Mouse (Mus musculus) forebrain, embryonic 16.5 days (tissue): ENCODE results near the gene Slx4. TPM values are rescaled to one million over a fixed set of nuclear protein-coding genes. Genes with fewer than 3 reads are reported as not detected.

Experiments used
- ATAC-seq: fragments of 200-750 bp; cut with Nextera tagmentation; 2 replicates; pipeline ENCODE4 v1.8.0; 2017; ENCODE audit warnings: mild to moderate bottlenecking, moderate library complexity
- H3K27ac ChIP-seq: fragments of 300-500 bp; sonication (generic); 2 replicates; pipeline ENCODE4 v1.5.1; 2014; ENCODE audit warnings: low read length, control low read depth
- H3K27me3 ChIP-seq: fragments of 300-500 bp; sonication (generic); replicated peaks from 2 replicates; pipeline ENCODE4 v1.6.1; 2014; ENCODE audit warnings: low read length; ENCODE audit not compliant: control insufficient read depth, insufficient read depth
- H3K36me3 ChIP-seq: fragments of 300-500 bp; sonication (generic); 2 replicates; pipeline ENCODE4 v1.6.1; 2014; ENCODE audit not compliant: control insufficient read depth, insufficient read depth
- H3K4me1 ChIP-seq: fragments of 300-500 bp; sonication (generic); replicated peaks from 2 replicates; pipeline ENCODE4 v1.6.1; 2014; ENCODE audit warnings: low read length; ENCODE audit not compliant: control insufficient read depth, insufficient read depth
- H3K4me2 ChIP-seq: fragments of 300-500 bp; sonication (generic); 2 replicates; pipeline ENCODE4 v1.6.1; 2014; ENCODE audit warnings: mild to moderate bottlenecking, low read length, control low read depth
- H3K4me3 ChIP-seq: fragments of 300-500 bp; sonication (generic); replicated peaks from 2 replicates; pipeline ENCODE4 v1.5.1; 2014; ENCODE audit warnings: mild to moderate bottlenecking, low read length, control low read depth
- H3K9ac ChIP-seq: fragments of 300-500 bp; sonication (generic); replicated peaks from 2 replicates; pipeline ENCODE4 v1.6.1; 2014; ENCODE audit warnings: low read depth, low read length, control low read depth
- H3K9me3 ChIP-seq: fragments of 300-500 bp; sonication (generic); 2 replicates; pipeline ENCODE4 v1.6.1; 2016; ENCODE audit warnings: low read length; ENCODE audit not compliant: control insufficient read depth
- WGBS: fragments of 180-500 bp; shearing (Covaris S2); extraction: QIAGEN DNeasy Blood & Tissue Kit; methylation state at CpG from one replicate; pipeline ENCODE4 v1.1.7; 2014; 5-methylcytosine and 5-hydroxymethylcytosine counted together
- polyA plus RNA-seq: library from polyadenylated mRNA; unstranded; fragments of >200 nt; fragmentation: Nextera tagmentation; extraction: Ambion mirVana; gene quantifications from 2 replicates; pipeline ENCODE4 v1.2.1, GENCODE M21; 2015

The Slx4 gene
- 28.1 and 29.2 TPM in 2 replicates for polyA plus RNA-seq

DNA sequence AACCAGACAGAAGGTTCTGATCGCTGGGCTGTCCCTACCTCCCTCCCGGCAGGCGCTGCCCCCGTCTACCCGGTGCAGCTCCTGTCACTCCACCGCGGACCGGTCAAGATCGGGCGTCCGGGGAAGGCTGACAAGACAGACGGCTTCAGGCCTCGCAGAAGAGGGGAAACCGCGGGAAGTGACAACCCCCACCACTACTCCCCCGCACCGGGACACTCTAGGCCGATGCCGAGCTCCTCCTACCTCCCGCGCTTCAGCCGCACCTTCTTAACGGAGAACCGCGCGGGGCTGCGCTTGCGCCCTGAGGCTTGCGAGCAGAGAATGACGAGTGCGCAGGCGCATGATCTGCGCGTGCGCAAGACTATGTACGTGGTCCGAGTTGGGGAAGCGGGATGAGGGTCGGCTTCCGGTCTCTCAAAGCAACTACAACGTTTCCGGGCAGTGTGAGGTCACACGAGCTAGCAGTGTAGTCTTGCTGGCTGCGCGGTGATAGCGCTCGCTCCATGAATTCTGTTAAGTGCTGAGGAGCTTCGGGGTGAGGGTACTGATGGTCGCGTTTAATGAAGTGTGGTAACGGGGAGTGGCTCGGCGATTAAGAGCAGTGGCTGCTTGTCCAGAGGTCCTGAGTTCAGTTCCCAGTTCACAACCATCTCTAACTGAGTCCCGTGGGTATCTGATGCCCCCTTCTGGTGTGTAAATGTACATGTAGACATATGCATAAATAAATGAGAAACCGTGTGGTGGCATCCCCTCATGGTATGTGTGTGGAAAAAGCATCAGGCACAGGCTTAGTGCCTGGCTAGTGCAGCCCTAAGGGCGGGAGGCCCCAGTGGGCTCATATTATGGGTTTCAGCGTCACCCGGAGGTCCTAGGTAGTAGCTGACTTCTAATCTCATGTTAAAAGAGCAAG is at the start of gene Slx4:
Gene Slx4, minus strand, starts transcription at position 282 of the 910 bp plus-strand sequence.
- ATAC-seq, result peak; percentile 97
- WGBS, result under 1% methylated on average over 58 of the region's 58 CpGs

GRCm38 (mm10) chr16:4052601-4053000 is 49.0 kb upstream of the Slx4 start:
- H3K27me3 ChIP-seq, result no peaks in the 10 kb centered on the region
- no peak overlapping the region for H3K9ac ChIP-seq
- no peak overlapping the region for H3K4me3 ChIP-seq
- no peak overlapping the region for H3K27ac ChIP-seq
- WGBS, result 98% methylated on average over 4 of the region's 4 CpGs
- no peak for ATAC-seq
- no peaks in the 10 kb centered on the region for H3K4me1 ChIP-seq
- peaks cover 18% of the 10 kb centered on the region for H3K36me3 ChIP-seq
- H3K4me2 ChIP-seq, result no peak overlapping the region
- H3K9me3 ChIP-seq, result no peaks in the 10 kb centered on the region

More for the DNA sequence above, at the start of gene Slx4:
- Histone ChIP-seq H3K4me2 (peak within 1 kb of the TSS; percentile 87), H3K4me3 (peak within 1 kb of the TSS; percentile 88), H3K36me3 (peaks cover 7% of the 10 kb centered on the region; the same call in 1 of the 2 replicates), H3K27me3 (no peaks in the 10 kb centered on the region), H3K4me1 (peaks cover 15% of the 10 kb centered on the region), H3K27ac (peak within 1 kb of the TSS; percentile 87), H3K9me3 (no peaks in the 10 kb centered on the region; the same call in 1 of the 2 replicates), H3K9ac (peak within 1 kb of the TSS; percentile 84)

- no peak overlapping the region for H3K4me3 ChIP-seq
- no peak for ATAC-seq
- 77% methylated on average over 4 of the region's 4 CpGs for WGBS
- no peaks in the 10 kb centered on the region for H3K9me3 ChIP-seq
- no peak overlapping the region for H3K27ac ChIP-seq
- no peak overlapping the region for H3K9ac ChIP-seq
- H3K4me1 ChIP-seq, result no peaks in the 10 kb centered on the region
- no peak overlapping the region for H3K4me2 ChIP-seq
- no peaks in the 10 kb centered on the region for H3K27me3 ChIP-seq
- H3K36me3 ChIP-seq, result peaks cover 16% of the 10 kb centered on the region
These were observed 42.0 kb upstream of the Slx4 start for GRCm38 (mm10) chr16:4045524-4045923.

DNA sequence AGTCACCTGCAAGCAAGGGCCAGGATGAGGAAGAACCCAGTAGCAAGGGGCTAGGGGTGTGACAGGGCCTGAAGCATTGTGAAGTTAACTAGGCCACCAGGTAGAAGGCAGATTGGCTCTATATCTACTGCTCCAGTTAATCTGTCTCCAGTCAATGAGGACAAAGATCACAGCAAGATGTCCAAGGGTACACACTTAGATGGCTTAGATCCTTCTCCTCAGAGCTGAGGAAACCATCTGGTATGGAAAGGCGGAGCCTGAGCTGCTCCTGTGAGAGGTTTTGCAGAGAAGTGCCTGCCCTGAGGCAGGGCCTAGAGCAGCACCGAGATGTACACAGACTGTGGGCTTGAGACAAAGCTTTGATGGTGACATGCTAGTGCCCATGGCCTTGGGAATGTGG is 40.5 kb upstream of the Slx4 start:
- H3K27me3 ChIP-seq, result no peaks in the 10 kb centered on the region
- H3K9me3 ChIP-seq, result no peaks in the 10 kb centered on the region
- WGBS, result 98% methylated on average over 2 of the region's 2 CpGs
- no peak overlapping the region for H3K4me3 ChIP-seq
- peaks cover 14% of the 10 kb centered on the region for H3K36me3 ChIP-seq
- no peaks in the 10 kb centered on the region for H3K4me1 ChIP-seq
- ATAC-seq, result no peak
- H3K4me2 ChIP-seq, result no peak overlapping the region
- no peak overlapping the region for H3K9ac ChIP-seq
- H3K27ac ChIP-seq, result no peak overlapping the region

- no peak overlapping the region for H3K4me2 ChIP-seq
These were observed 38.1 kb upstream of the Slx4 start for GRCm38 (mm10) chr16:4041646-4042045.

DNA sequence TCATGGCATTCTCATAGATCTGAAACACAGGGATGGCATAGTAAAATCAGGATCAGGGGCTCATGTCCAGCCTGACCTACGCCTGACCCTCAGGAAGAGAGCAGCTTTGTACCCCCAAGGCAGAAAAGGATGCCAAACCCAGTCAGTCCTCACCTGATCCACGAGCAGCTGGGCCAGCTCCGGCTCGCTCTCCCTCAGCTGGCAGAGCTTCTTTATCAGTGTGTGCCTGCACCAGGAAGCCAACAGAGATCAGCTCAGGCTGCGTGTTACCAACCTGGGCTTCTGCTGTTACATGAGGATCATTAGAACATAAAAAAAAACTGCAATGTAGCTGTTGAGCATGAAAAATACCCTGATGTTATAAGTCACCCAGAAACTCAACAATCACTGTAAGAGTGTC is 36.6 kb upstream of the Slx4 start:
- Histone ChIP-seq H3K27me3 (no peaks in the 10 kb centered on the region), H3K9me3 (no peaks in the 10 kb centered on the region), H3K27ac (no peak overlapping the region), H3K36me3 (peaks cover 21% of the 10 kb centered on the region), H3K4me3 (no peak overlapping the region), H3K9ac (no peak overlapping the region), H3K4me1 (no peaks in the 10 kb centered on the region), H3K4me2 (no peak overlapping the region)
- no peak for ATAC-seq
- 90% methylated on average over 5 of the region's 5 CpGs for WGBS

More at GRCm38 (mm10) chr16:4041646-4042045, 38.1 kb upstream of the Slx4 start:
- ATAC-seq, result no peak
- Histone ChIP-seq H3K27me3 (no peaks in the 10 kb centered on the region), H3K36me3 (peaks cover 26% of the 10 kb centered on the region), H3K4me3 (no peak overlapping the region), H3K4me1 (no peaks in the 10 kb centered on the region), H3K27ac (no peak overlapping the region), H3K9me3 (no peaks in the 10 kb centered on the region), H3K9ac (no peak overlapping the region)
- WGBS, result 98% methylated on average over 4 of the region's 4 CpGs

DNA sequence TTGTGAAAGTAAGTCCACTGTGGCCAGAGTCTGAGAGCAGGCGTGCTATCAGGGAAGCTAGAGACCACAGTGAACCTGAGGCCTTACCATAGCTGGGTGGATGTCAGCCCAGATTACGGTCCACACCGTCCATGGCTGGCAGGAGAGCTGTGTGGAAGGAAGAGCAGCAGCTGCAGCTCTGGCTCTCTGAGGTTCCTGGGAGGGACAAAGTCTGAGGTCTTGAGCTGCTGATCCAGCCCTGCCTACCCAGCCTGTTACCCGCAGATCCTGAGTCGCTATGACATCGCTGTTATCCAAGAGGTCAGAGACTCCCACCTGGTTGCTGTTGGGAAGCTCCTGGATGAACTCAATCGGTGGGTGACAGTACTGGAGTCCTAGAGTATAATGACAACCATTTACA is 34.1 kb upstream of the Slx4 start:
- no peak for ATAC-seq
- H3K27me3 ChIP-seq, result no peaks in the 10 kb centered on the region
- H3K4me2 ChIP-seq, result no peak overlapping the region
- no peak overlapping the region for H3K4me3 ChIP-seq
- WGBS, result 97% methylated on average over 7 of the region's 7 CpGs
- no peak overlapping the region for H3K27ac ChIP-seq
- no peaks in the 10 kb centered on the region for H3K4me1 ChIP-seq
- no peak overlapping the region for H3K9ac ChIP-seq
- peaks cover 20% of the 10 kb centered on the region for H3K36me3 ChIP-seq
- H3K9me3 ChIP-seq, result no peaks in the 10 kb centered on the region

DNA sequence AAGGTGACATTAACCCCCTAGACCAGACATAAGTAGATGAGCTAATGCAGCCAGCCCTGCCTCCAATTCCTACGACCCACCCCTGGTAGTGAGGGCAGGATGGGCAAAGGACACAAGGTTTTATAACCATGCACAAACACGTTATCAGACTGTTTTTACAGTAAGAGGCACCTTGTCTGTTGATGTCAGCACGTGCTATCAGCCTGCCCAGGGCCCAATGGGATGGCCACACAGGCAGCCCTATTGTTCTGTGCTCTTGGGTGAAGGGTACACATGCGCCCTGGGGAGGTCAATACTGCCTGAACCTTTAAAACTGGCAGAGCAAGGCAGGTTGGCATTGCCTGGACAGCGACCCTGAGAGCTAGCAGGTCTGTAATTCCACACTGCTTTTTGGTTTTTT is 33.2 kb upstream of the Slx4 start, which contains the start of gene Dnase1:
Gene Dnase1, plus strand, starts transcription at position 136 of the 400 bp plus-strand sequence.
- no peak within 1 kb of the TSS for H3K27ac ChIP-seq
- no peak within 1 kb of the TSS for H3K9ac ChIP-seq
- no peaks in the 10 kb centered on the region for H3K27me3 ChIP-seq
- H3K4me1 ChIP-seq, result no peaks in the 10 kb centered on the region
- H3K4me2 ChIP-seq, result no peak within 1 kb of the TSS
- H3K36me3 ChIP-seq, result peaks cover 16% of the 10 kb centered on the region; the same call in 1 of the 2 replicates
- no peaks in the 10 kb centered on the region for H3K9me3 ChIP-seq
- H3K4me3 ChIP-seq, result no peak within 1 kb of the TSS
- ATAC-seq, result no peak
- 91% methylated on average over 5 of the region's 5 CpGs for WGBS

GRCm38 (mm10) chr16:4035575-4035974 is 32.0 kb upstream of the Slx4 start:
- Histone ChIP-seq H3K9ac (no peak overlapping the region), H3K4me1 (no peaks in the 10 kb centered on the region), H3K4me2 (no peak overlapping the region), H3K27me3 (no peaks in the 10 kb centered on the region), H3K9me3 (no peaks in the 10 kb centered on the region), H3K36me3 (peaks cover 14% of the 10 kb centered on the region; the same call in 1 of the 2 replicates), H3K27ac (no peak overlapping the region), H3K4me3 (no peak overlapping the region)
- no peak for ATAC-seq
- WGBS, result 84% methylated on average over 2 of the region's 2 CpGs
